Mouse (Mus musculus) liver, adult 2 months (tissue): ENCODE measurements around the gene Galr2. TPM values are rescaled to one million over a fixed set of nuclear protein-coding genes. Genes with fewer than 3 reads are reported as not detected.

ENCODE experiments used
- DNase-seq: peaks from one replicate; pipeline ENCODE4 v3.0.0-alpha.2; 2011; ENCODE audit warnings: low read depth, low spot score; ENCODE audit errors: extremely low read depth
- H3K27ac ChIP-seq: fragments of 200-500 bp; replicated peaks from 2 replicates; pipeline ENCODE4 v1.5.1; 2012; ENCODE audit warnings: low read depth, mild to moderate bottlenecking, control low read depth, inconsistent platforms, low read length; ENCODE audit not compliant: insufficient read depth
- H3K27me3 ChIP-seq: fragments of 200-500 bp; 2 replicates; pipeline ENCODE4 v1.6.1; 2012; ENCODE audit warnings: mild to moderate bottlenecking, moderate library complexity, low read length, inconsistent platforms; ENCODE audit not compliant: control insufficient read depth, insufficient read depth
- H3K36me3 ChIP-seq: fragments of 200-500 bp; 2 replicates; pipeline ENCODE4 v1.6.1; 2012; ENCODE audit warnings: low read length, inconsistent platforms; ENCODE audit not compliant: control insufficient read depth, insufficient read depth
- H3K4me1 ChIP-seq: fragments of 200-500 bp; 2 replicates; pipeline ENCODE4 v1.6.1; 2011; ENCODE audit warnings: low read length; ENCODE audit not compliant: control insufficient read depth, insufficient read depth
- H3K4me3 ChIP-seq: fragments of 200-500 bp; 2 replicates; pipeline ENCODE4 v1.5.1; 2011; ENCODE audit warnings: low read depth, mild to moderate bottlenecking, control low read depth, low read length, moderate library complexity; ENCODE audit not compliant: insufficient read depth
- H3K79me2 ChIP-seq: fragments of 200-500 bp; 2 replicates; pipeline ENCODE4 v1.6.1; 2012; ENCODE audit warnings: inconsistent platforms, mild to moderate bottlenecking, low read length, moderate library complexity; ENCODE audit not compliant: control insufficient read depth, insufficient read depth
- H3K9ac ChIP-seq: fragments of 200-500 bp; 2 replicates; pipeline ENCODE4 v1.6.1; 2012; ENCODE audit warnings: low read depth, mild to moderate bottlenecking, control low read depth, inconsistent platforms, low read length
- CTCF ChIP-seq: fragments of 200-500 bp; IDR thresholded peaks from 2 replicates; pipeline ENCODE4 v1.5.1; 2011; ENCODE audit warnings: low read depth, low read length, control low read depth
- POLR2A ChIP-seq: fragments of 200-500 bp; IDR thresholded peaks from 2 replicates; pipeline ENCODE4 v1.6.1; 2011; ENCODE audit warnings: low read length, control low read depth; ENCODE audit not compliant: insufficient read depth; ENCODE audit errors: extremely low read depth
- WGBS: fragments of 180-500 bp; shearing (Covaris S2); methylation state at CpG from one replicate; pipeline ENCODE4 v1.1.7; 2018; 5-methylcytosine and 5-hydroxymethylcytosine counted together
- polyA plus RNA-seq: library from polyadenylated mRNA; depleted of rRNA; stranded (reverse); fragments of >200 nt; gene quantifications from 2 replicates; pipeline ENCODE4 v1.2.3, GENCODE M21; 2012
- total RNA-seq: library from RNA; depleted of rRNA; stranded (reverse); fragments of >200 nt; gene quantifications from 2 replicates; pipeline ENCODE4 v1.2.3, GENCODE M21; 2014

Galr2 gene
- total and polyA plus RNA-seq, 2 experiments = not detected

GRCm38 (mm10) chr11:116254627-116255026 is 26.1 kb upstream of the Galr2 start:
- WGBS = 61% methylated on average over 9 of the region's 9 CpGs
- TF ChIP-seq CTCF (no peak), POLR2A (no peak)
- H3K79me2 ChIP-seq = no peaks in the 10 kb centered on the region; the same call in 1 of the 2 replicates
- H3K27me3 ChIP-seq = no peaks in the 10 kb centered on the region
- no peak overlapping the region for H3K4me3 ChIP-seq
- H3K4me1 ChIP-seq = no peaks in the 10 kb centered on the region
- no peak for DNase-seq
- H3K36me3 ChIP-seq = peaks cover 43% of the 10 kb centered on the region; the same call in 1 of the 2 replicates
- H3K27ac ChIP-seq = no peak overlapping the region
- no peak overlapping the region for H3K9ac ChIP-seq

DNA sequence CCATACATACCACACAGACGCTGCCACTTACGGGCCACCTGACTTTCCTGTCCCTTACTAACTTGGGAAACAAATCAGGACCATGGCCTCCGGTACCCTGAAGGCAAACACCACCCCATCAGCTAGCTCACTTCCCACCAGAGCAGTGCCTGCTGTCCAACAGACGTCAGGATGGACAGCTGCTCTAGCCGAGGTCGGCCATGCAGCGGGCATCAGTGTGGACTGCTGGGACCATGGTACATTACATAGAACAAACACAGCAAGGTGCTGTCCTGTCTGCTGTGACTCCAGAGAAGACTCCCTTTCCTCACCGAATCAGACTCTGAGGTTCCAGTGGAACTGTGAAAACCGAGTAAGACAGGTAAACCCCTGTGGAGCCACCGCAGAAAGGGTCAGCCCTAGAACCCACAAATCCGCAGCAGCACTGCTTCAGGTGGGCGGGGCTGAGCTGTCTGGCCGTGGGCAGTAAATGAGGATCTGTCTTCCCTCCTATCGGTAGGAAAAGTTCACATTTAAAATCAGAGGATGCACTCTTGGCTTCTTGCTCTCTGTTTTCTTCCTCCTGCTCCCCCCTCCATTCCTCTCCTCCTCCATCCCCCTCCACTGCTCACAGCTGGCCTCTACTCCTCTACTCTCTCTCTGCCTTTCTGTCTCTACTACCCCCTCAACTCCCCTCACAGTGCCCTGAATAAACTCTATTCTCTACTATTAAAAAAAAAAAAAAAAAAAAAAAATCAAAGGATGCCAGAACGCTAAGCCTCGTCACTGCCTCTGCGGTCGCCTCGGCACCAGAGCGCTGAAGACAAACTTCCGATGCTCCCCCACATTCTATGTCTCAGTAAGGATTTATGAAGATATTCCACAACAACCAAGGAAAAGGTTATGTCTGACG is 25.4 kb upstream of the Galr2 start:
- H3K4me1 ChIP-seq = no peaks in the 10 kb centered on the region
- 81% methylated on average over 22 of the region's 22 CpGs for whole genome bisulfite sequencing
- TF ChIP-seq POLR2A = no peak
- no peak for TF ChIP-seq CTCF
- H3K27ac ChIP-seq = no peak overlapping the region
- no peak overlapping the region for H3K4me3 ChIP-seq
- no peak for DNase-seq
- no peak overlapping the region for H3K9ac ChIP-seq
- H3K79me2 ChIP-seq = no peaks in the 10 kb centered on the region; the same call in 1 of the 2 replicates
- H3K36me3 ChIP-seq = peaks cover 46% of the 10 kb centered on the region; the same call in 1 of the 2 replicates
- no peaks in the 10 kb centered on the region for H3K27me3 ChIP-seq

DNA sequence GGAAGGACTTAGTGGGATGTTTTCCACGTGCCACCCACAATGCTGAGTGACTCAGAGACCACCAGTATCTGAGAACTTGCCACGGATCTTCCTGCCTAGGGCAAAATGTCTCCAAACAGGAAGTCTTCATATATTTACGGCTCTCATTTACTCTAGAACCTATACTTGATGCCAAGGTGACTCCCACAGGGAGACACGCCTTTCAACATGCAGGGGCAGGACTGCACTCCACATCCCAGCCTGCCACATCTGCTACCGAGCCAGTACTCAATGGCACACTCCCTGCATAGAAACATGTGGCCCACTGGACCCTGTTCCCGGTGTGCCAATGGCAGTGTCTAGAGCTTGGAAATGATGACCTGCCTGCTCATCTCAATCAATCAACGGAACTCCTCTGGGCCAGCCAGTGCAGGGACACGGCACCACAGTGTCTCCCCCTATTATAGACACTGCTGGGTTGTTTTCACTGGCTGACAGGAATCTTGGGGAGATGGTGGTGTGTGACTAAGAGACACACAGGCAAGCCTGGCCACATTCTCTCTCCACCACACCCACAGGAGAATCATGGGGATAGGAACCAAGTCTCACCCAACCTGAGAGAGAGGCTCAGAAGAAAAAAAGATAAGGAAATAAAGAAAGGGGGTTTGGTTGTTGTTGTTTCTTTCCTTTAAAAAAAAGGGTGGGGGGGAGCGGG is 24.6 kb upstream of the Galr2 start:
- Histone ChIP-seq H3K27ac (no peak overlapping the region), H3K9ac (no peak overlapping the region), H3K4me3 (no peak overlapping the region), H3K27me3 (no peaks in the 10 kb centered on the region), H3K36me3 (peaks cover 46% of the 10 kb centered on the region; the same call in 1 of the 2 replicates), H3K4me1 (no peaks in the 10 kb centered on the region), H3K79me2 (no peaks in the 10 kb centered on the region; the same call in 1 of the 2 replicates)
- WGBS = 81% methylated on average over 9 of the region's 9 CpGs
- TF ChIP-seq POLR2A (no peak), CTCF (no peak)
- DNase-seq = no peak

GRCm38 (mm10) chr11:116259461-116259860 is 21.3 kb upstream of the Galr2 start:
- Histone ChIP-seq H3K79me2 (no peaks in the 10 kb centered on the region; the same call in 1 of the 2 replicates), H3K4me1 (no peaks in the 10 kb centered on the region), H3K9ac (no peak overlapping the region), H3K27ac (no peak overlapping the region), H3K4me3 (no peak overlapping the region), H3K36me3 (peaks cover 55% of the 10 kb centered on the region), H3K27me3 (no peaks in the 10 kb centered on the region)
- 91% methylated on average over 8 of the region's 8 CpGs for whole genome bisulfite sequencing
- DNase-seq = no peak
- TF ChIP-seq CTCF (no peak), POLR2A (no peak)

DNA sequence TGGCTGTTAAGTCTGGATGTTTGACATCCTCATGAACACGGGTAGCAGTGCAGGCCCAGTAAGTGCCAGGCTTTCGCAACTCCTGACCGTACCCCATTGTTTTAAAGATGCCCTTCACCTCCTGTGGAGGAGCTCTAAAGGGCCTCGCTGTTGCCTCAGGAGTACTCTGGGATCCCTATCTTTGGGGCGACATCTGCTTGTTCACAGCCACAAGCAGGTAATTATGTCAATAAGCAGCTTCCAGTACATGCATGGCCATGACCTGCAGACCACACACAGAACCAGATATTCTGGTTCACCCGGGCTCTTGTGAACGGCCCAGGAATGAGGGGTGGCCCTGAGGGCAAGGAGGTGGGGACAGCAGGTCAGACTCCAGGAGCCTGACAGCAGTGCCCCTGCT is 20.5 kb upstream of the Galr2 start:
- TF ChIP-seq CTCF (no peak), POLR2A (no peak)
- Histone ChIP-seq H3K9ac (no peak overlapping the region), H3K4me1 (no peaks in the 10 kb centered on the region), H3K27ac (no peak overlapping the region), H3K79me2 (no peaks in the 10 kb centered on the region; the same call in 1 of the 2 replicates), H3K27me3 (no peaks in the 10 kb centered on the region), H3K36me3 (peaks cover 52% of the 10 kb centered on the region), H3K4me3 (no peak overlapping the region)
- 83% methylated on average over 7 of the region's 7 CpGs for WGBS
- no peak for DNase-seq
